Mouse (Mus musculus): ENCODE results near the gene Ptrhd1.

Ptrhd1 gene

DNA sequence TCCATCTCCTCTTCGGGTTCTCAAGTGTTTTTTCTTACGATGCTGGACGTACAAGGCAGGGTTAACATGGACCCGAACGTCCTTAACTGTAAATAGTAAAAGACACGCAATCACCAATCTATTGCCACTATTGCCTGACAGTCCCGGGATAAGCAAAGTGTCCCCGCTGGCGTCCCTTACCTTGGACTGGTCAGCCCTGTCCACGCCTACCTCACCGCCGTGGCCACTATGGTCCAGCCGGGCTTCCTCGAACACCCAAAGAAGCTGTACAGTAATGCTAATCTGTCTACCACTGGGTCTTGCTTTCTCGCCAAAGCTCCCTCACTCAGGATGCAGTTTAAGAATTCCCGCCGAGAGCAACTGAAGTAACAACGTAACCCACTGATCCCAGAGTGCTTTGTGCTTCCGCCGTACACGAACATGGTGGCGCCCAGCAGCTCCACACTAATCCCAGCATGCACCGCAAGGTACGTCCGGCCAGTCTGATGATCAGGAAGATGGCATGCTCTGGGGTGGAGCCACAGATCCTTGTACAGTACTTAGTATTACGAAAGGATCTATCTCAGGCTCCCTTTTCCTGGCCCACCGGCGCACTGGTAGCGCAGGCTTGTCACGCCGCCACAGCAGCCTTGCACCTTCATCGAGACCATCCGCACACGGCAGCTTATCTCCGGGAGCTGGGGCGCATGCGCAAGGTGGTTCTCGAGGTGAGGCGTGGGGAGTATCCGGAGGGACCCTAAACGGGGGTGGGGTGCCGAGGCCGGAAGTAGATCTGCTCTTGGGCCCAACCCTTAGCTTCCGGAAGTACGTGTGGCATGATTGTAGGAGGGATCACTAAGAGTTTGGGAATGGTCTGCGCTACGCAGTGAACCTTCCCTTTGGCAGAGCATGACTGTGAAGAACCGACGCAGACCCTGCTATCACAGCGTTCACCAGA, at the start of gene Ptrhd1, which contains the start of gene Cenpo:
Ptrhd1 (plus strand) TSS at position 456 of the 937 bp plus-strand sequence.
Cenpo (minus strand) TSS at position 723 of the 937 bp plus-strand sequence.
- ChIA-PET POLR2A (interaction anchor here (0.5 to 4.5 kb wide), 117 partner anchors 8 to 1077 kb away, joined by 3 to 105 read pairs (median 4); partner anchors contain the start of genes Dnajc27 (in 2 of the 4), Adcy3 (in 1 of the 4), Fam228b (in 1 of the 4) and Gm3625 (in 1 of the 4)), CTCF (interaction anchor here in 3 of 4 experiments (0.5 to 1.5 kb wide), 9 partner anchors 25 to 699 kb away, joined by 3 to 9 read pairs (median 3); no protein-coding TSS in a partner anchor)

DNA sequence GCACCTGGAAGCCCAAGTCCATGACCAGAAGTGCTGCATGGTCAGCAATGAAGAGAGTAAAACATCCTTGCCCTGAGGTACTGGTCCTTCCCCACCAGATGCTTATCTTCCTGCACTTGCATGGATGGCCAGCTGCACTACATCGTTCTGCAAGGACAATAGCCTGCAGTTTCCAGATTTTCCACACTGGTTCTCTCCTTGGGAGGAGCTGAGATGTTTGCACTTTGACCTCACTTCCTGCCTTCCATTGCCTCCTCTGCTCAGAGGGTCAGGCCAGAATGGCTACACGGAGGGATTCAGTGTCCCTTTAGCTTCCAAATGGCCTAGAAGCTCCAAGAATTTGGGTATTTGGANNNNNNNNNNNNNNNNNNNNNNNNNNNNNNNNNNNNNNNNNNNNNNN, 49.2 kb upstream of the Ptrhd1 start:
- CTCF ChIA-PET, result no interaction called here
- POLR2A ChIA-PET, result no interaction called here

- ChIA-PET CTCF (interaction anchor here (0.6 to 1.7 kb wide), 25 partner anchors 8 to 731 kb away, joined by 3 to 12 read pairs (median 4); no protein-coding TSS in a partner anchor), POLR2A (interaction anchor here in 3 of 4 experiments (0.6 to 2.8 kb wide), 25 partner anchors 8 to 581 kb away, joined by 3 to 16 read pairs (median 4); partner anchors contain the start of genes Cenpo (in 1 of the 3), Fam228b (in 1 of the 3), Pfn4 (in 1 of the 3) and Ptrhd1 (in 1 of the 3))
Observed at GRCm38 (mm10) chr12:4188171-4189059, 45.4 kb upstream of the Ptrhd1 start.

- CTCF ChIA-PET, result interaction anchor here (0.6 to 1.7 kb wide), 27 partner anchors 8 to 730 kb away, joined by 3 to 12 read pairs (median 4); no protein-coding TSS in a partner anchor
- POLR2A ChIA-PET, result interaction anchor here in 3 of 4 experiments (0.6 to 2.8 kb wide), 25 partner anchors 8 to 580 kb away, joined by 3 to 16 read pairs (median 4); partner anchors contain the start of genes Cenpo (in 2 of the 3), Ptrhd1 (in 2 of the 3), Fam228b (in 1 of the 3) and Pfn4 (in 1 of the 3)
Observed at GRCm38 (mm10) chr12:4189060-4189447, 44.8 kb upstream of the Ptrhd1 start.

- POLR2A ChIA-PET, result interaction anchor here (0.6 to 1.9 kb wide), 9 partner anchors 14 to 378 kb away, joined by 3 to 9 read pairs (median 4); partner anchors contain the start of genes Cenpo (in 2 of the 4) and Ptrhd1 (in 2 of the 4)
- CTCF ChIA-PET, result interaction anchor here in 2 of 4 experiments (0.7 to 1.7 kb wide), 5 partner anchors 13 to 85 kb away, joined by 3 to 5 read pairs (median 3); no protein-coding TSS in a partner anchor
Observed at GRCm38 (mm10) chr12:4192514-4192913, 41.3 kb upstream of the Ptrhd1 start.

GRCm38 (mm10) chr12:4193025-4193740, 40.6 kb upstream of the Ptrhd1 start:
- CTCF ChIA-PET, result interaction anchor here in 3 of 4 experiments (0.6 to 1.7 kb wide), 5 partner anchors 13 to 86 kb away, joined by 3 to 5 read pairs (median 3); no protein-coding TSS in a partner anchor
- POLR2A ChIA-PET, result interaction anchor here (0.6 to 1.9 kb wide), 8 partner anchors 13 to 378 kb away, joined by 3 to 9 read pairs (median 4); partner anchors contain the start of genes Cenpo (in 2 of the 4) and Ptrhd1 (in 2 of the 4)

GRCm38 (mm10) chr12:4194643-4195042, 39.2 kb upstream of the Ptrhd1 start:
- ChIA-PET CTCF (interaction anchor here in 2 of 4 experiments (0.7 to 1.0 kb wide), 3 partner anchors 14 to 377 kb away, joined by 3 to 4 read pairs (median 3); partner anchors contain the start of genes Cenpo (in 1 of the 2) and Ptrhd1 (in 1 of the 2)), POLR2A (interaction anchor here in 2 of 4 experiments (1.0 to 1.2 kb wide), 2 partner anchors 12 to 74 kb away, joined by 3 read pairs; no protein-coding TSS in a partner anchor)

DNA sequence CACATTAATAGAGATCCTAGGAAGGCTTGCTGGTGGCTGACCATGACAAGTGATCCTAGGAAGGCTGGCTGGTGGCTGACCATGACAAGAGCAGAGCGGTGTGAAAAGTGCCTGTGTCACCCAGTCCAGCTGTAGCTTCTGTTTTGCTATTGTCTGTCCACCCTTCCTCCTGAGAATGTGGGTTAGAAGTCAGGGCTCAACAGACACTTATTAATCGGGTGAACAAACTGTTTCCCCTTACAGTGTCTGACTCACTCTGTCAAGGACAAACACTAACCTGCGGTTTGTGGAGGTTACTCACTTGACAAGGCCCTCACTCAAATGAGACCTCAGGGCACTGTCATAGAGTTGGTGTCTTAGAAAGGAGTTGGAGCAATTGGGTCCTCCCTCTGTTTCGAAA, 35.1 kb upstream of the Ptrhd1 start:
- ChIA-PET POLR2A (no interaction called here), CTCF (interaction anchor here in 1 of 4 experiments (1.8 kb wide), 1 partner anchor 10 kb away, joined by 7 read pairs; no protein-coding TSS in a partner anchor)

GRCm38 (mm10) chr12:4199271-4199670, 34.6 kb upstream of the Ptrhd1 start:
- ChIA-PET CTCF (interaction anchor here in 2 of 4 experiments (1.3 to 1.8 kb wide), 3 partner anchors 10 kb away, joined by 3 to 7 read pairs (median 4); no protein-coding TSS in a partner anchor), POLR2A (interaction anchor here in 2 of 4 experiments (0.7 to 1.7 kb wide), 6 partner anchors 10 to 157 kb away, joined by 3 to 7 read pairs (median 3); no protein-coding TSS in a partner anchor)

- ChIA-PET POLR2A (interaction anchor here in 3 of 4 experiments (0.6 to 1.8 kb wide), 7 partner anchors 9 to 323 kb away, joined by 3 to 6 read pairs (median 4); no protein-coding TSS in a partner anchor), CTCF (interaction anchor here in 2 of 4 experiments (0.7 to 0.8 kb wide), 2 partner anchors 13 to 722 kb away, joined by 4 read pairs; no protein-coding TSS in a partner anchor)
Observed at GRCm38 (mm10) chr12:4201454-4202200, 32.2 kb upstream of the Ptrhd1 start.

- ChIA-PET CTCF (interaction anchor here in 1 of 4 experiments (0.6 to 0.8 kb wide), 2 partner anchors 13 to 14 kb away, joined by 3 to 4 read pairs; no protein-coding TSS in a partner anchor), POLR2A (interaction anchor here in 2 of 4 experiments (0.7 to 1.8 kb wide), 2 partner anchors 24 to 29 kb away, joined by 3 to 4 read pairs; no protein-coding TSS in a partner anchor)
Observed at GRCm38 (mm10) chr12:4202206-4202605, 31.6 kb upstream of the Ptrhd1 start.

- CTCF ChIA-PET, result interaction anchor here in 3 of 4 experiments (0.5 to 3.9 kb wide), 6 partner anchors 13 to 232 kb away, joined by 3 to 37 read pairs (median 5); no protein-coding TSS in a partner anchor
- POLR2A ChIA-PET, result interaction anchor here in 3 of 4 experiments (0.8 to 8.7 kb wide), 11 partner anchors 9 to 31 kb away, joined by 3 to 59 read pairs (median 4); partner anchors contain the start of genes Cenpo (in 3 of the 3) and Ptrhd1 (in 3 of the 3)
Observed at GRCm38 (mm10) chr12:4206106-4206505, 27.7 kb upstream of the Ptrhd1 start.

DNA sequence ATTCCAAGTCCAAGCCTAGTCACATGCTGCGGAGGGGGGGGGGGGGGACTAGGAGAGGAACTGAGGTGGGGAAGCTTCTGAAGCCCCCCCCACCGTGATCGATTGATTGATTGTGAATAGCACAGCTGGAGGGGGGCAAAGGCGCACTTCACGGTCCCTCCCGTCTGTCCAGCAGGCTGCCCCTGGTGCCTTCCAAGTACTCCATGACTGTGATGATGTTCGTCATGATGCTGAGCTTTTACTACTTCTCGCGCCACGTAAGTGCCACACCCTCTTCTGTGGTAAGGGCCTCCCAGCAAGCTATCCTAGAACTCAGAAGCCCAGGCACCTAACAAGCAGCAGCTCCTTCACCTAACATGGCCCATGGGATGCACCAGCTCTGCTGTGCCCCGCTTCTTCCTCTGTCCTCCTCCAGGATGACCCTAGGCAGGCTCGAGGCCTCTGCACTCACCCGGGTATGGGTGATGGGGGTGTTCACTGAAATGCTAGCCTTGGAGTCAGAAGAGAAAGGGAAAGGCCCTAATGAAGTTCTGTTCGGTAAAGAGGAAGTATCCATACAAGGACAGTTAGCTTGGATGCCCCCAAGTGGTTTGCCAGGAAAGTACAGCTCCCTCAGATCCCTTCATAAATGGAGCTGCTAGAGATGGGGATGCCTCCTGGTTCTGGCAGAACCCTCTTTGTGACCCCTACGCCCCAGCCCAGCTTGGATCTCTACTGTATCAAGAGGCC, 25.3 kb upstream of the Ptrhd1 start:
- ChIA-PET CTCF (interaction anchor here (0.5 to 3.9 kb wide), 35 partner anchors 8 to 1179 kb away, joined by 3 to 37 read pairs (median 4); partner anchors contain the start of genes Adcy3 (in 2 of the 4), Cenpo (in 1 of the 4) and Ptrhd1 (in 1 of the 4)), POLR2A (interaction anchor here (0.6 to 8.7 kb wide), 29 partner anchors 9 to 662 kb away, joined by 3 to 59 read pairs (median 4); partner anchors contain the start of genes Cenpo (in 3 of the 4), Ptrhd1 (in 3 of the 4) and Adcy3 (in 1 of the 4))

- ChIA-PET POLR2A (interaction anchor here (0.6 to 8.7 kb wide), 21 partner anchors 8 to 662 kb away, joined by 3 to 59 read pairs (median 6); partner anchors contain the start of genes Cenpo (in 3 of the 4), Ptrhd1 (in 3 of the 4) and Adcy3 (in 1 of the 4)), CTCF (interaction anchor here (0.6 to 3.9 kb wide), 29 partner anchors 9 to 1178 kb away, joined by 3 to 37 read pairs (median 4); partner anchors contain the start of genes Adcy3 (in 2 of the 4), Cenpo (in 1 of the 4) and Ptrhd1 (in 1 of the 4))
Observed at GRCm38 (mm10) chr12:4209196-4209595, 24.6 kb upstream of the Ptrhd1 start.
